Mouse (Mus musculus) testis, adult 2 months (tissue): ENCODE measurements around the gene Gm20441. TPM values are rescaled to one million over a fixed set of nuclear protein-coding genes. Genes with fewer than 3 reads are reported as not detected.

Experiments used
- H3K27ac ChIP-seq: fragments of 200-500 bp; 2 replicates; pipeline ENCODE4 v1.5.1; 2012; ENCODE audit warnings: low read depth, low read length; ENCODE audit not compliant: control insufficient read depth, insufficient read depth
- H3K27me3 ChIP-seq: fragments of 200-500 bp; 2 replicates; pipeline ENCODE4 v1.6.1; 2012; ENCODE audit warnings: mild to moderate bottlenecking, low read length, moderate library complexity; ENCODE audit not compliant: control insufficient read depth, insufficient read depth
- H3K36me3 ChIP-seq: fragments of 200-500 bp; 2 replicates; pipeline ENCODE4 v1.6.1; 2012; ENCODE audit warnings: mild to moderate bottlenecking, low read length; ENCODE audit not compliant: control insufficient read depth, insufficient read depth
- H3K4me1 ChIP-seq: fragments of 200-500 bp; 2 replicates; pipeline ENCODE4 v1.6.1; 2012; ENCODE audit warnings: low read length; ENCODE audit not compliant: control insufficient read depth, insufficient read depth
- H3K4me3 ChIP-seq: fragments of 200-500 bp; 2 replicates; pipeline ENCODE4 v1.5.1; 2012; ENCODE audit warnings: low read depth, mild to moderate bottlenecking, low read length, moderate library complexity, mixed read lengths; ENCODE audit not compliant: control insufficient read depth
- CTCF ChIP-seq: fragments of 200-500 bp; IDR thresholded peaks from 2 replicates; pipeline ENCODE4 v1.5.1; 2012; ENCODE audit warnings: low read depth, mild to moderate bottlenecking, inconsistent platforms, low read length, moderate library complexity; ENCODE audit not compliant: control insufficient read depth, insufficient read depth, insufficient replicate concordance
- POLR2A ChIP-seq: fragments of 200-500 bp; IDR thresholded peaks from 2 replicates; pipeline ENCODE4 v1.6.1; 2012; ENCODE audit warnings: low read depth, mild to moderate bottlenecking, inconsistent platforms, low read length, moderate library complexity; ENCODE audit not compliant: control insufficient read depth
- polyA plus RNA-seq: library from polyadenylated mRNA; depleted of rRNA; stranded (reverse); fragments of >200 nt; gene quantifications from 2 replicates; pipeline ENCODE4 v1.2.3, GENCODE M21; 2012

Gene Gm20441
- polyA plus RNA-seq, 1 experiment = 0.19 TPM

GRCm38 (mm10) chr10:75794880-75795279 is 14.1 kb upstream of the Gm20441 start:
- Histone ChIP-seq H3K36me3 (no peaks in the 10 kb centered on the region), H3K27me3 (no peaks in the 10 kb centered on the region), H3K27ac (no peak overlapping the region), H3K4me3 (no peak overlapping the region), H3K4me1 (peaks cover 3% of the 10 kb centered on the region)
- TF ChIP-seq POLR2A (no peak), CTCF (no peak)

- H3K36me3 ChIP-seq = no peaks in the 10 kb centered on the region
- no peak for TF ChIP-seq CTCF
- no peak for TF ChIP-seq POLR2A
- H3K27ac ChIP-seq = no peak overlapping the region
- no peak overlapping the region for H3K4me3 ChIP-seq
- H3K27me3 ChIP-seq = no peaks in the 10 kb centered on the region
- H3K4me1 ChIP-seq = no peaks in the 10 kb centered on the region
Measured at GRCm38 (mm10) chr10:75790773-75791172, 10.0 kb upstream of the Gm20441 start.

GRCm38 (mm10) chr10:75789841-75790240 is 9.1 kb upstream of the Gm20441 start:
- Histone ChIP-seq H3K36me3 (no peaks in the 10 kb centered on the region), H3K27ac (no peak overlapping the region), H3K4me1 (no peaks in the 10 kb centered on the region), H3K4me3 (no peak overlapping the region), H3K27me3 (no peaks in the 10 kb centered on the region)
- TF ChIP-seq CTCF (no peak), POLR2A (no peak)

- TF ChIP-seq POLR2A (no peak), CTCF (no peak)
- Histone ChIP-seq H3K27ac (no peak overlapping the region), H3K27me3 (no peaks in the 10 kb centered on the region), H3K4me1 (no peaks in the 10 kb centered on the region), H3K36me3 (no peaks in the 10 kb centered on the region), H3K4me3 (no peak overlapping the region)
Measured at GRCm38 (mm10) chr10:75789081-75789735, 8.5 kb upstream of the Gm20441 start.

- H3K36me3 ChIP-seq = no peaks in the 10 kb centered on the region
- H3K27me3 ChIP-seq = no peaks in the 10 kb centered on the region
- TF ChIP-seq POLR2A (no peak), CTCF (no peak)
- no peak overlapping the region for H3K4me3 ChIP-seq
- no peaks in the 10 kb centered on the region for H3K4me1 ChIP-seq
- no peak overlapping the region for H3K27ac ChIP-seq
Measured at GRCm38 (mm10) chr10:75788277-75788676, 7.5 kb upstream of the Gm20441 start.

- Histone ChIP-seq H3K27ac (no peak overlapping the region), H3K4me3 (no peak overlapping the region), H3K36me3 (no peaks in the 10 kb centered on the region), H3K27me3 (no peaks in the 10 kb centered on the region), H3K4me1 (peaks cover 10% of the 10 kb centered on the region)
- TF ChIP-seq CTCF = no peak
- no peak for TF ChIP-seq POLR2A
Measured at GRCm38 (mm10) chr10:75785442-75785841, 4.7 kb upstream of the Gm20441 start.

- peak overlapping the region; percentile 90 for H3K4me3 ChIP-seq
- TF ChIP-seq POLR2A (no peak), CTCF (no peak)
- H3K4me1 ChIP-seq = peaks cover 21% of the 10 kb centered on the region
- H3K36me3 ChIP-seq = no peaks in the 10 kb centered on the region
- no peaks in the 10 kb centered on the region for H3K27me3 ChIP-seq
- H3K27ac ChIP-seq = no peak overlapping the region
Measured at GRCm38 (mm10) chr10:75779206-75780174, 1.3 kb downstream of the Gm20441 start.
